Mouse (Mus musculus) embryonic facial prominence, embryonic 11.5 days (tissue): ENCODE results near the gene Arhgef18. TPM values are rescaled to one million over a fixed set of nuclear protein-coding genes. Genes with fewer than 3 reads are reported as not detected.

Experiments used
- ATAC-seq: fragments of 200-750 bp; cut with Nextera tagmentation; replicated peaks from 2 replicates; pipeline ENCODE4 v1.8.0; 2017; ENCODE audit warnings: low read depth; ENCODE audit not compliant: insufficient number of reproducible peaks, low FRiP score, low TSS enrichment
- DNase-seq: peaks from one replicate; pipeline ENCODE4 v3.0.0-alpha.2; 2015; ENCODE audit warnings: low spot score
- H3K27ac ChIP-seq: fragments of 300-500 bp; sonication (generic); replicated peaks from 2 replicates; pipeline ENCODE4 v1.5.1; 2014; ENCODE audit warnings: mild to moderate bottlenecking, low read depth, low read length, control low read depth
- H3K27me3 ChIP-seq: fragments of 300-500 bp; sonication (generic); 2 replicates; pipeline ENCODE4 v1.6.1; 2014; ENCODE audit warnings: mild to moderate bottlenecking, low read length, moderate library complexity, mixed read lengths; ENCODE audit not compliant: control insufficient read depth, insufficient read depth
- H3K36me3 ChIP-seq: fragments of 300-500 bp; sonication (generic); replicated peaks from 2 replicates; pipeline ENCODE4 v1.6.1; 2014; ENCODE audit warnings: low read depth, mild to moderate bottlenecking, low read length, moderate library complexity, mixed read lengths; ENCODE audit not compliant: control insufficient read depth, insufficient read depth
- H3K4me1 ChIP-seq: fragments of 300-500 bp; sonication (generic); 2 replicates; pipeline ENCODE4 v1.6.1; 2014; ENCODE audit warnings: low read length, mixed read lengths; ENCODE audit not compliant: control insufficient read depth, insufficient read depth
- H3K4me2 ChIP-seq: fragments of 300-500 bp; sonication (generic); 2 replicates; pipeline ENCODE4 v1.6.1; 2014; ENCODE audit warnings: low read depth, mild to moderate bottlenecking, control low read depth, low read length, moderate library complexity
- H3K4me3 ChIP-seq: fragments of 300-500 bp; sonication (generic); 2 replicates; pipeline ENCODE4 v1.5.1; 2014; ENCODE audit warnings: low read depth, low read length, control low read depth
- H3K9ac ChIP-seq: fragments of 300-500 bp; sonication (generic); replicated peaks from 2 replicates; pipeline ENCODE4 v1.6.1; 2014; ENCODE audit warnings: mild to moderate bottlenecking, control low read depth, low read length
- H3K9me3 ChIP-seq: fragments of 300-500 bp; sonication (generic); replicated peaks from 2 replicates; pipeline ENCODE4 v1.6.1; 2016; ENCODE audit warnings: mild to moderate bottlenecking, low read length, inconsistent platforms, mixed read lengths; ENCODE audit not compliant: control insufficient read depth
- WGBS: fragments of 180-500 bp; shearing (Covaris S2); extraction: QIAGEN DNeasy Blood & Tissue Kit; methylation state at CpG from one replicate; pipeline ENCODE4 v1.1.7; 2014; 5-methylcytosine and 5-hydroxymethylcytosine counted together
- polyA plus RNA-seq: library from polyadenylated mRNA; unstranded; fragments of >200 nt; fragmentation: Nextera tagmentation; extraction: Ambion mirVana; gene quantifications from 2 replicates; pipeline ENCODE4 v1.2.1, GENCODE M21; 2014

Gene Arhgef18
- polyA plus RNA-seq, 1 experiment from 2014 or later: 7.2 TPM

DNA sequence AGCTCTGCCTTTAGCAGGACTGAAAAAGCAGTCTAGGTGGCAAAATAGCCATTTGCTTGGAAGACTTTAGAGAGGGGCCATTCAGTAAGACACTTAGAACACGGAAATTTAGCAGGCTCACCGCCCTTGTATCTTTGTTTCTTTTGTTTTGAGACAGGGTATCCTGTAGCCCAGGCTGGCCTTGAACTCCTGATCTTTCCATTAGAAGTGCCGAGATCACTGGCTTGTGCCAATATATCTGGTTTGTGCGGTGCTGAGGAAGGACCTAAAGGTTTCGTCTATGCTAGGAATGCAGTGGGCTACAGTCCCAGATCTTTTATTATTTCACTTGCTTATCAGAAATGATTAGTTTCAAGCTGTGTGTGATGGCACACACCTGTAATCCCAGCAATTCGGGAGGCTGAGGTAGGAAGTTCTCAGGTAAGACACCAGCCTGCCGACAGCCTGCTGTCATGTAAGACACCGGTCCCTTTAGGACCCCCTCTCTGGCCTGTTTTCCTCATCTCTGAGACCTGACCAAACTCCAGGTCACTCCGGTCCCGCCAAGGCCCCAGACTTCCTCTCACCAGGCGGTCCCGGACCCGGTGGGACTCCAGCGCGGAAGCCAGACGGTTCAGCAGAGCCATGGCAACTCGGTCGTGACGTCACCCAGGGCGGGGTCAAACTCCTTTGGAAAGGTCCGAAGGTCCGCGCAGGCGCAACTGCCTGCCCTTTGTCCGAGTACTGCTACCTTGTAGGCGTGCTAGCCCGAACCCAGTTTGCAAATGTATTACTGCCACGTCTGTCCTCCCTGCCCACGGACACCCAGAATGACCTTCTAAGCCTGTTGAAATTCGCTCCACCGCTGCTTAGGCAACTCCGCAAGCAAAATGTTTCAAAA, 74.4 kb downstream of the Arhgef18 start, which contains the start of gene Pex11g:
TSS of gene Pex11g (minus strand) at position 675 of the 880 bp plus-strand sequence.
- WGBS: 7% methylated on average over 32 of the region's 32 CpGs
- DNase-seq (peak; percentile 98), ATAC-seq (peak; percentile 89)
- Histone ChIP-seq H3K27me3 (no peaks in the 10 kb centered on the region), H3K9me3 (no peaks in the 10 kb centered on the region), H3K27ac (0 out of 2 replicates have a peak within 1 kb of the TSS, but pooled peaks have one; percentile 38), H3K9ac (peak within 1 kb of the TSS; percentile 61), H3K4me1 (no peaks in the 10 kb centered on the region), H3K36me3 (no peaks in the 10 kb centered on the region), H3K4me3 (peak within 1 kb of the TSS; percentile 36), H3K4me2 (peak within 1 kb of the TSS; percentile 38)

DNA sequence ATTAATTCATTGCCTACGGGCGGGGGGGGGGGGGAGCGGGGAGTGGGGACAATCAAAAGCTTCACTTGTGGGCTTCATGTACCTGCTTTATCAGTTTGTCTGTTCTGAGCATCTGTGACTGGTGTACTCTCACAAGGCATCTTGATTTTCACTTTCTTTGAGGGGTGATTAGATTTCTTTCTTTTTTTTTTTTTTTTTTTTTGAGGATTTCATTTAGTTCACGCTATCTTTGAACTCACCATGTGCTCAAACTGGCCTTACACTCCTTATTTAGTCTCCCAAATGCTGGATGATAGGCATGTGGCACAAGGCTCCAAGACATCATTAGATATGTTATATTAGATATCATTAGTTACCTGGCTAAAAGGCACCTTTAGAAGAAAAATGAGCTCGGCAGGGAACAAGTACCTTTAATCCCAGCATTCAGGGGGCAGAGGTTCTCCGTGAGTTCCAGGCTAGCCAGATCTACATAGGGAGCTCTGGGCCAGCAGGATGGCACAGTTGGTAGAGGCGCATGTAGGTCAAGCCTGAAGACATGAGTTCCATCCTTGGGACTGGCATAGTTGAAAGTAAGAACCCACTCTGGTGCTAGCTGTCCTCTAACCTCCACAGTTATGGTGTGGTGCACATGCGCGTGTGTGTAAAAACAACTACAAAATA, 75.2 kb downstream of the Arhgef18 start:
- H3K4me2 ChIP-seq: peak overlapping the region; percentile 38
- H3K27me3 ChIP-seq: no peaks in the 10 kb centered on the region
- peak overlapping the region; percentile 61 for H3K9ac ChIP-seq
- H3K36me3 ChIP-seq: no peaks in the 10 kb centered on the region
- H3K4me1 ChIP-seq: no peaks in the 10 kb centered on the region
- no peaks in the 10 kb centered on the region for H3K9me3 ChIP-seq
- H3K4me3 ChIP-seq: peak overlapping the region; percentile 36
- DNase-seq (peak; percentile 17), ATAC-seq (peak; percentile 1; the same call in 1 of the 2 replicates)
- H3K27ac ChIP-seq: 0 out of 2 replicates have a peak overlapping the region, but pooled peaks have one; percentile 38
- WGBS: 58% methylated on average over 8 of the region's 9 CpGs

DNA sequence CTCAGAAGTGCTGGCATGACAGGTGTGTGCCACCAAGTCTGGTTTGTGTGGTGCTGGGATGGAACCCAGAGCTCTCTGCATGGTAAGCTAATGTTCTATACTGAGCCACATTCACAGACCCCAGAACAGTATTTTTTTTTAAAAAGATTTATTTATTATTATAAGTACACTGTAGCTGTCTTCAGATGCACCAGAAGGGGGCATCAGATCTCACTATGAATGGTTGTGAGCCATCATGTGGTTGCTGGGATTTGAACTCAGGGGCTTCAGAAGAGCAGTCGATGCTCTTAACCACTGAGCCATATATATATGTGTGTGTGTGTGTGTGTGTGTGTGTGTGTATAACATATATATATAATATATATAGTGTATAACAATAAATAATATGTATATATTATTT, 76.0 kb downstream of the Arhgef18 start:
- Histone ChIP-seq H3K27ac (no peak overlapping the region), H3K4me2 (no peak overlapping the region), H3K4me1 (no peaks in the 10 kb centered on the region), H3K4me3 (no peak overlapping the region), H3K27me3 (no peaks in the 10 kb centered on the region), H3K9ac (no peak overlapping the region), H3K36me3 (no peaks in the 10 kb centered on the region), H3K9me3 (no peaks in the 10 kb centered on the region)
- 86% methylated on average over 1 of the region's 1 CpGs for WGBS
- ATAC-seq: no peak
- peak; percentile 15 for DNase-seq

DNA sequence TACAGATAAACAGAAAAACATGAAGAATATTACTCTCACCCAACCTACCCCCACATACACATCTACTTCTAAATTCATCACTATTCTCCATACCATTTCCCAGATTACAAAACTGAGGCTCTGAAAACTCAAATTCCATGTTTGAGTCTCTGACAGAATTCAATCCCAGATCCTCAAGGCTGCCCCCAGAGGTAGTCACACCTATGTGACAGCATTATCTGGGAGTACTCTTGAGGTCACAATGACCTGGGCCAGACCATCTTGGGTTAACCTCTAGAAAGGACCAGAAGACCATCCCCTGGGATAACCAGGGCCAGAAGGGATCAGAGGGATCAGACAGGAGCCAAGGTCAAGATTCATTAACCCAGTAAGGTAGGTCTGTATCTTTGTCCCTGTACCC, 77.8 kb downstream of the Arhgef18 start, which contains the start of gene Tex45:
TSS of gene Tex45 (plus strand) at position 301 of the 400 bp plus-strand sequence.
- 0 out of 2 replicates have a peak, but pooled peaks cover 1% of the 10 kb centered on the region for H3K27me3 ChIP-seq
- ATAC-seq (no peak), DNase-seq (no peak)

DNA sequence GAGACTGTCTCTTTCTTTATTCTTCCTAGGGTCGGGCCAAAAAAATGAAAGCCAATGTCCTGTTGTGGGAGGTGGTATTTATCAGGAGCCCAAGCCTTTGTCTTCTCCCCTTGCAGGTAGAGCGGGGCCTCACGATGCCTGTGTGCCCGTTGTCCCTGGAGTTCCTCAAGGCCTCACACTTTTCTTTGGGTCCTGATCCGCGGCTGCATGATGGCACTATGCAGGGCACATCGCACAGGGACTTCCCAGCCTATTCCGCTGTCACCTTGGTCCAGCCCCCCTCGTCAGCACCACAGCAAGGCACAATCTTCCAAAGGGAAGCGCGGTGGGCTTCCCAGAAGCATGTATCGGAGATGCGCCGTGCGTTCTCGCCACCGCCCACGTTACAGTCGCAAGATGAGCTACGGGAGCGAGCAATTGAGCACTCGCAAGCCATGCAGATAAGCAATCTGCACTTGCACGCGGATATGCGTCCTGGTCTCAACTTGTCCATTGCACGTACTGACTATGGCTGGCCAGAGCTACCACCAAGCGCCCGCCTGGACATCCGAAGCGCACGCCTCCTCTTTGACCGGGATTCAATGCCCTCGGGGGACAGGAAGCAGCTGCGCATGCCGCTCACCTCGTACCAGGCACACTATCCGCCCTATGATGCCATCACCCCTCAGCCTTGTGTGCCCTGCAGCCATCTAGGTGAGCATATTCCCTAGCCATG, 83.1 kb downstream of the Arhgef18 start:
- Histone ChIP-seq H3K27ac (no peak overlapping the region), H3K36me3 (no peaks in the 10 kb centered on the region), H3K4me3 (peak overlapping the region; percentile 21), H3K9me3 (no peaks in the 10 kb centered on the region), H3K27me3 (0 out of 2 replicates have a peak, but pooled peaks cover 3% of the 10 kb centered on the region), H3K4me2 (peak overlapping the region; percentile 44), H3K4me1 (no peaks in the 10 kb centered on the region), H3K9ac (peak overlapping the region; percentile 25; the same call in 1 of the 2 replicates)
- ATAC-seq: no peak
- peak; percentile 32 for DNase-seq
- 21% methylated on average over 37 of the region's 37 CpGs for WGBS

More for the DNA sequence above, 77.8 kb downstream of the Arhgef18 start, which contains the start of gene Tex45:
- no peak within 1 kb of the TSS for H3K27ac ChIP-seq
- H3K4me3 ChIP-seq: no peak within 1 kb of the TSS
- no peaks in the 10 kb centered on the region for H3K4me1 ChIP-seq
- no peak within 1 kb of the TSS for H3K4me2 ChIP-seq
- H3K36me3 ChIP-seq: no peaks in the 10 kb centered on the region
- H3K9me3 ChIP-seq: no peaks in the 10 kb centered on the region
- no peak within 1 kb of the TSS for H3K9ac ChIP-seq

DNA sequence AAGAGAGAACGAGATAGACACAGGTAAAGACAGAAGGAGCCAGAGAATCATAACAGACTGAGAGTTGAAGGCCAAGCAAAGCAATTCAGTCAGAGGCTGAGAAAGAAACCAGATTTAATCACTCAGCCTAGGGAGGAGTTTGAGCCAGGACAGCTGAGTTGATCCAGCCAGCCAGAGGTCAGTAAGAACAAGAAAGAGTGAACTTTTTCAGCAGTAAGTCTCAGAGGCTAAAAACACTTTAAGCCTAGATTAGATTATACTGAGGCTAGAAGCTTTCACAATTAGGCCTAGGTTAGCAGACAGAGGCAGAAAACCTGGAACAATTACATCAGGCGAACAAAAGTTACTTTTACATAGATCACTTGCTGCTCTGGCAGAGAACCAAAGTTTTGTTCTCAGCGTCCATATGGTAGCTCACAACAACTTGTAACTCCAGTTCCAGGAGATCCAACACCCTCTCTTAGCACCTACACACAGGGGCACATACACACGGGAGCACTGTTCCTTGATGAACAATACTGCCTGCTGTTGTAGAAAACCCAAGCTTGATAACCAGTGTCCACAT, 87.5 kb downstream of the Arhgef18 start:
- Histone ChIP-seq H3K27ac (no peak overlapping the region), H3K4me1 (no peaks in the 10 kb centered on the region)
- WGBS: 83% methylated on average over 4 of the region's 4 CpGs

DNA sequence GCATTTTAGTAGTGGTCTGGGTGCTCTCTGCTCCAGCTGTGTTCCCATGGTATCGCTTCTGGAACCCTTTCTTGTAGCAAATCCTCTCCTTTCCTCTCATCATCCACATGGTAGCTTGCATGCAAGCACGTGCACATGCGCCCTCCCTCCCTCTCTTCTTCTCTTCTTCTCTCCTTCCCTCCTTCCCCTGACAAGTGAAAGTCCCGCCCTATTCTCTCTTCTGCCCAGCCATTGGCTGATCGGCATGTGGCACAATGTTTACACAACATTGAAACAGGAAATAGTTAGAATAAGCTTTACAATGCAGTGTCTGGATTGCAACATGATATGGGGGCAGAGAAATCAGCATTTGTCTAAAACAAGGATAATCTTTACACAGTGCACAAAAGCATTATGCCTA, 88.8 kb downstream of the Arhgef18 start:
- Histone ChIP-seq H3K27me3 (no peaks in the 10 kb centered on the region), H3K27ac (no peak overlapping the region), H3K36me3 (no peaks in the 10 kb centered on the region), H3K9me3 (no peaks in the 10 kb centered on the region), H3K4me1 (no peaks in the 10 kb centered on the region), H3K4me2 (no peak overlapping the region), H3K9ac (no peak overlapping the region), H3K4me3 (no peak overlapping the region)
- ATAC-seq (no peak), DNase-seq (no peak)
- 61% methylated on average over 5 of the region's 5 CpGs for WGBS

More for the DNA sequence above, 87.5 kb downstream of the Arhgef18 start:
- H3K9ac ChIP-seq: no peak overlapping the region
- no peak for ATAC-seq
- DNase-seq: no peak
- H3K9me3 ChIP-seq: no peaks in the 10 kb centered on the region
- no peak overlapping the region for H3K4me2 ChIP-seq
- no peak overlapping the region for H3K4me3 ChIP-seq
- H3K27me3 ChIP-seq: 0 out of 2 replicates have a peak, but pooled peaks cover 3% of the 10 kb centered on the region
- no peaks in the 10 kb centered on the region for H3K36me3 ChIP-seq
